In the genomic region with DNA sequence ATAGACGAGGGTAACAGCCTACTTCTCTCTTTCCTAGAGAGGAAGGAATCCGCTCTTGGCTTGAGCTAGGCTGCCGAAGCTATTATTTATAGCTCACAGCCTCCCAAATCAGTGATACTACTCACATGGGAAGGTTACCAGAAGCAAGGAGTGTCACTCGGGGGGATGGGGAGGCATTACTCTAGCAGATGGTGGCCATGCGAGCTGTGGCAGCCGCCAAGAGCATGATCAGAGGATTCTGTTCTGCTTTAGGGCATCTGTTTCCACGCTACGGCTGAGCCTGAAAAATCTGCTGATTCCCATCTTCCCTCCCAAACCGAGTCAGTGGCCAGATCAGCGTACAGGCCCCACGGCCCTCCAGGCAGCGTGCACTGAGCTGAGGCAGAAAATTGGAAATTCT, we compare ENCODE assay signal across 9 mouse cellular contexts.
DNase-seq lines count a peak whose midpoint lies in the region; ATAC-seq lines count a peak whose summit lies in the region.
"Had no signal": no experiment of that assay in that cellular context is flagged by ENCODE, and none has a peak within 500 bp of the region (broad histone marks: within the 10 kb centered on the region; RNA-seq: fewer than 3 reads in every experiment).

No protein-coding gene starts in this region.

- ATAC-seq in hindbrain, embryonic 12.5 days (ENCODE audit: low FRiP score) = no peak

- no peak overlapping the region for H3K9ac ChIP-seq in hindbrain, embryonic 12.5 days

- H3K4me1 ChIP-seq in hindbrain, embryonic 10.5 days (replicated peaks) = no peaks in the 10 kb centered on the region
- no peaks in the 10 kb centered on the region for H3K4me1 ChIP-seq in hindbrain, embryonic 12.5 days
- H3K4me1 ChIP-seq in brown adipose tissue, adult 24 weeks (ENCODE audit: control insufficient read depth, insufficient read depth, insufficient read length, low read length) = no peaks in the 10 kb centered on the region; the same call in 1 of the 2 replicates

- 64% methylated on average over 12 of the region's 12 CpGs for WGBS in hindbrain, embryonic 10.5 days
- WGBS in hindbrain, embryonic 12.5 days = 63% methylated on average over 12 of the region's 12 CpGs

- H3K27ac ChIP-seq in hindbrain, embryonic 10.5 days = no peak overlapping the region
- no peak overlapping the region for H3K27ac ChIP-seq in hindbrain, embryonic 12.5 days
- peak overlapping the region; percentile 10; the same call in 1 of the 2 replicates for H3K27ac ChIP-seq in brown adipose tissue, adult 24 weeks (replicated peaks; ENCODE audit: low read depth, low read length)

- peak; percentile 11 for DNase-seq in hindbrain, embryonic 10.5 days (ENCODE audit: low spot score)
- DNase-seq in frontal cortex, adult 2 months (ENCODE audit: extremely low spot score in 1 of 2, low spot score in 1 of 2) = peak; percentile 69 to 73
- peak; percentile 26 for DNase-seq in heart, postnatal 25 days (ENCODE audit: low spot score)
- peak; percentile 61 to 63 for DNase-seq in left cerebral cortex, postnatal 36 days (ENCODE audit: low spot score in 2 of 2)
- DNase-seq in right cerebral cortex, adult 2 months (ENCODE audit: low spot score in 2 of 2) = peak; percentile 67 to 74
- DNase-seq in Muller cell, postnatal 12 days (ENCODE audit: inconsistent ontology term) = no peak

- no peaks in the 10 kb centered on the region for H3K9me3 ChIP-seq in hindbrain, embryonic 10.5 days
- no peaks in the 10 kb centered on the region for H3K9me3 ChIP-seq in hindbrain, embryonic 12.5 days (replicated peaks)

- no peak overlapping the region for H3K4me2 ChIP-seq in hindbrain, embryonic 12.5 days (replicated peaks)

- H3K36me3 ChIP-seq in hindbrain, embryonic 10.5 days = no peaks in the 10 kb centered on the region
- no peaks in the 10 kb centered on the region for H3K36me3 ChIP-seq in hindbrain, embryonic 12.5 days

- no peak overlapping the region for H3K4me3 ChIP-seq in hindbrain, embryonic 10.5 days
- no peak overlapping the region for H3K4me3 ChIP-seq in hindbrain, embryonic 12.5 days
- H3K4me3 ChIP-seq in brown adipose tissue, adult 24 weeks (ENCODE audit: insufficient read depth, low read depth, low read length) = no peak overlapping the region
- H3K4me3 ChIP-seq: erythroblast, embryonic 14.5 days had no signal

- intact Hi-C loops in heart, postnatal 25 days (cut with DNase I) = loop anchor here (5.0 kb wide), 1 partner anchor 79 kb away; a partner anchor contains a TSS
- intact Hi-C loops in left cerebral cortex, postnatal 36 days (cut with DNase I) = loop anchor here (5.0 kb wide), 1 partner anchor 79 kb away; a partner anchor contains a TSS

- H3K27me3 ChIP-seq in hindbrain, embryonic 10.5 days (ENCODE audit: insufficient read depth, poor library complexity, severe bottlenecking) = no peaks in the 10 kb centered on the region
- no peaks in the 10 kb centered on the region for H3K27me3 ChIP-seq in hindbrain, embryonic 12.5 days
